Mouse (Mus musculus): ENCODE results near the gene Gm28102. TPM values are rescaled to one million over a fixed set of nuclear protein-coding genes. Genes with fewer than 3 reads are reported as not detected.
"Not testable (repeated sequence)": the region's sequence is repeated elsewhere in the genome, so short reads cannot be mapped to it uniquely, and the experiment has no call there.

Gm28102 gene
- not detected in 2 replicates for polyA plus RNA-seq (2015; fragmentation: Nextera tagmentation; extraction: Ambion mirVana)

GRCm38 (mm10) chrY:88053015-88053414 is at the start of gene Gm28102:
Gm28102 (plus strand) TSS chrY:88053315.
- H3K27me3 ChIP-seq; H3K27ac ChIP-seq (replicated peaks); ATAC-seq (ENCODE audit: insufficient read depth): not testable (repeated sequence)

More at GRCm38 (mm10) chrY:88053015-88053414, at the start of gene Gm28102:
- H3K9ac ChIP-seq; H3K4me2 ChIP-seq; H3K9me3 ChIP-seq (replicated peaks); H3K36me3 ChIP-seq (replicated peaks); H3K4me3 ChIP-seq (replicated peaks); H3K4me1 ChIP-seq (replicated peaks): not testable (repeated sequence)
- WGBS (ENCODE audit: insufficient replicate concordance) = 66% methylated on average over 4 of the region's 7 CpGs
